Mouse (Mus musculus): Measurements from ENCODE around the gene Plcd4.

- no peak for TF ChIP-seq MYC (IDR thresholded peaks at IDR 0.05; ENCODE audit: low read depth, low read length)
- TF ChIP-seq POLR2AphosphoS5 (IDR thresholded peaks at IDR 0.05; ENCODE audit: borderline replicate concordance, low read depth, low read length): no peak
- no peak for TF ChIP-seq GATA1 (IDR thresholded peaks at IDR 0.05; ENCODE audit: low read depth, low read length)
- no peak for TF ChIP-seq ETS1 (IDR thresholded peaks at IDR 0.05; ENCODE audit: low read depth, low read length)
- no peak for TF ChIP-seq TAL1 (IDR thresholded peaks at IDR 0.05; ENCODE audit: low read length)
- TF ChIP-seq POLR2A (IDR thresholded peaks at IDR 0.05; ENCODE audit: control insufficient read depth in 1 of 2, insufficient read depth in 1 of 2, low read depth in 1 of 2, low read length in 2 of 2, poor library complexity in 1 of 2): no peak
- no peak for TF ChIP-seq CTCF (IDR thresholded peaks at IDR 0.05 in 2 of 3, conservative IDR thresholded peaks at IDR 0.05 in 1 of 3; ENCODE audit: control insufficient read depth in 1 of 3, insufficient read depth in 1 of 3, low read depth in 2 of 3, low read length in 3 of 3, poor library complexity in 1 of 3, severe bottlenecking in 1 of 3)
- TF ChIP-seq CHD2 (IDR thresholded peaks at IDR 0.05; ENCODE audit: low read length): no peak
- no peak for TF ChIP-seq MAFK (IDR thresholded peaks at IDR 0.05; ENCODE audit: borderline replicate concordance, low read depth, low read length)
- TF ChIP-seq TBP (IDR thresholded peaks at IDR 0.05; ENCODE audit: low read depth, low read length): no peak
- TF ChIP-seq ZC3H11A (IDR thresholded peaks at IDR 0.05; ENCODE audit: low read depth, low read length): no peak
Observed at GRCm38 (mm10) chr1:74544184-74544583, 1.5 kb downstream of the Plcd4 start, which contains the start of gene Usp37.
